Mouse (Mus musculus) forebrain, postnatal 0 days (tissue): Measurements from ENCODE around the gene Gstm4. TPM values are rescaled to one million over a fixed set of nuclear protein-coding genes. Genes with fewer than 3 reads are reported as not detected.

ENCODE experiments used
- ATAC-seq: fragments of 200-750 bp; cut with Nextera tagmentation; 2 replicates; pipeline ENCODE4 v1.8.0; 2017; ENCODE audit warnings: mild to moderate bottlenecking, moderate library complexity
- DNase-seq: peaks from one replicate; pipeline ENCODE4 v3.0.0-alpha.2; 2015
- H3K27ac ChIP-seq: fragments of 300-500 bp; sonication (generic); 2 replicates; pipeline ENCODE4 v1.5.1; 2014; ENCODE audit warnings: low read depth, mild to moderate bottlenecking, antibody characterized with exemption, low read length, moderate library complexity, mixed read lengths
- H3K27me3 ChIP-seq: fragments of 300-500 bp; sonication (generic); 2 replicates; pipeline ENCODE4 v1.6.1; 2014; ENCODE audit warnings: mild to moderate bottlenecking, low read length, mixed read lengths; ENCODE audit not compliant: insufficient read depth
- H3K36me3 ChIP-seq: fragments of 300-500 bp; sonication (generic); 2 replicates; pipeline ENCODE4 v1.6.1; 2014; ENCODE audit warnings: mild to moderate bottlenecking, moderate library complexity; ENCODE audit not compliant: insufficient read depth
- H3K4me1 ChIP-seq: fragments of 300-500 bp; sonication (generic); 2 replicates; pipeline ENCODE4 v1.6.1; 2014; ENCODE audit warnings: antibody characterized with exemption; ENCODE audit not compliant: insufficient read depth
- H3K4me2 ChIP-seq: fragments of 300-500 bp; sonication (generic); 2 replicates; pipeline ENCODE4 v1.6.1; 2014; ENCODE audit warnings: low read depth, mild to moderate bottlenecking, moderate library complexity
- H3K4me3 ChIP-seq: fragments of 300-500 bp; sonication (generic); 2 replicates; pipeline ENCODE4 v1.5.1; 2014; ENCODE audit warnings: low read depth, low read length, mixed read lengths
- H3K9ac ChIP-seq: fragments of 300-500 bp; sonication (generic); 2 replicates; pipeline ENCODE4 v1.6.1; 2014; ENCODE audit warnings: mild to moderate bottlenecking
- H3K9me3 ChIP-seq: fragments of 300-500 bp; sonication (generic); 2 replicates; pipeline ENCODE4 v1.6.1; 2016; ENCODE audit warnings: low read length
- CTCF ChIP-seq: sonication (generic); IDR thresholded peaks from 2 replicates; pipeline ENCODE4 v1.5.1; 2016; ENCODE audit warnings: antibody characterized with exemption, control low read depth, low read depth
- WGBS: fragments of 180-500 bp; shearing (Covaris S2); extraction: QIAGEN DNeasy Blood & Tissue Kit; methylation state at CpG from one replicate; pipeline ENCODE4 v1.1.7; 2014; 5-methylcytosine and 5-hydroxymethylcytosine counted together
- polyA plus RNA-seq: library from polyadenylated mRNA; unstranded; fragments of >200 nt; fragmentation: Nextera tagmentation; extraction: Ambion mirVana; gene quantifications from 2 replicates; pipeline ENCODE4 v1.2.1, GENCODE M21; 2015
- total RNA-seq: library from RNA; depleted of rRNA; stranded (reverse); fragments of >200 nt; gene quantifications from 2 replicates; pipeline ENCODE4 v1.2.3, GENCODE M21; 2014; rRNA removed

Gene Gstm4
- total RNA-seq (5.5 and 5.6 TPM in 2 replicates), polyA plus RNA-seq (20.7 and 22.9 TPM in 2 replicates)

- no peaks in the 10 kb centered on the region for H3K36me3 ChIP-seq
- H3K4me2 ChIP-seq = peak within 1 kb of the TSS; percentile 81
- DNase-seq (peak; percentile 82), ATAC-seq (peak; percentile 95)
- H3K4me3 ChIP-seq = peak within 1 kb of the TSS; percentile 54
- 6% methylated on average over 29 of the region's 29 CpGs for WGBS
- no peaks in the 10 kb centered on the region for H3K27me3 ChIP-seq
- peak; percentile 48 for TF ChIP-seq CTCF
- H3K9ac ChIP-seq = peak within 1 kb of the TSS; percentile 65
- no peaks in the 10 kb centered on the region for H3K4me1 ChIP-seq
- peak within 1 kb of the TSS; percentile 11 for H3K27ac ChIP-seq
- no peaks in the 10 kb centered on the region for H3K9me3 ChIP-seq
Measured at GRCm38 (mm10) chr3:108044394-108045140, at the start of gene Gstm4. Gene Gstm4, minus strand, starts transcription at chr3:108044894.

- TF ChIP-seq CTCF = no peak
- DNase-seq = no peak
- 66% methylated on average over 1 of the region's 1 CpGs for WGBS
Measured at GRCm38 (mm10) chr3:108094146-108094545, 49.5 kb upstream of the Gstm4 start.

GRCm38 (mm10) chr3:108093306-108093705, 48.6 kb upstream of the Gstm4 start:
- 40% methylated on average over 6 of the region's 6 CpGs for WGBS
- Histone ChIP-seq H3K9me3 (no peaks in the 10 kb centered on the region), H3K4me1 (no peaks in the 10 kb centered on the region), H3K4me3 (no peak overlapping the region), H3K27ac (no peak overlapping the region), H3K4me2 (no peak overlapping the region), H3K27me3 (no peaks in the 10 kb centered on the region), H3K36me3 (no peaks in the 10 kb centered on the region), H3K9ac (no peak overlapping the region)
- DNase-seq (no peak), ATAC-seq (peak; percentile 54; the same call in 1 of the 2 replicates)
- no peak for TF ChIP-seq CTCF

More at GRCm38 (mm10) chr3:108094146-108094545, 49.5 kb upstream of the Gstm4 start:
- Histone ChIP-seq H3K27me3 (no peaks in the 10 kb centered on the region), H3K27ac (no peak overlapping the region), H3K36me3 (no peaks in the 10 kb centered on the region), H3K9me3 (no peaks in the 10 kb centered on the region), H3K4me1 (no peaks in the 10 kb centered on the region), H3K4me3 (no peak overlapping the region), H3K4me2 (no peak overlapping the region), H3K9ac (no peak overlapping the region)
- ATAC-seq = no peak

GRCm38 (mm10) chr3:108092536-108093115, 47.9 kb upstream of the Gstm4 start, which contains the start of gene Gnat2:
Gene Gnat2, plus strand, starts transcription at chr3:108092789.
- no peaks in the 10 kb centered on the region for H3K4me1 ChIP-seq

GRCm38 (mm10) chr3:108092030-108092429, 47.3 kb upstream of the Gstm4 start:
- Histone ChIP-seq H3K4me2 (no peak overlapping the region), H3K9ac (no peak overlapping the region), H3K27ac (no peak overlapping the region), H3K27me3 (no peaks in the 10 kb centered on the region), H3K36me3 (no peaks in the 10 kb centered on the region), H3K4me1 (no peaks in the 10 kb centered on the region), H3K9me3 (no peaks in the 10 kb centered on the region), H3K4me3 (no peak overlapping the region)
- WGBS = 86% methylated on average over 6 of the region's 6 CpGs
- TF ChIP-seq CTCF = no peak
- ATAC-seq (no peak), DNase-seq (no peak)

More at GRCm38 (mm10) chr3:108092536-108093115, 47.9 kb upstream of the Gstm4 start, which contains the start of gene Gnat2:
- Histone ChIP-seq H3K4me3 (no peak within 1 kb of the TSS), H3K27me3 (no peaks in the 10 kb centered on the region), H3K9ac (no peak within 1 kb of the TSS), H3K4me2 (no peak within 1 kb of the TSS), H3K27ac (no peak within 1 kb of the TSS), H3K9me3 (no peaks in the 10 kb centered on the region), H3K36me3 (no peaks in the 10 kb centered on the region)
- DNase-seq (no peak), ATAC-seq (no peak)
- WGBS = 51% methylated on average over 15 of the region's 15 CpGs
- no peak for TF ChIP-seq CTCF

GRCm38 (mm10) chr3:108090561-108090960, 45.9 kb upstream of the Gstm4 start:
- no peaks in the 10 kb centered on the region for H3K36me3 ChIP-seq
- H3K9me3 ChIP-seq = no peaks in the 10 kb centered on the region
- H3K27me3 ChIP-seq = no peaks in the 10 kb centered on the region
- no peak for TF ChIP-seq CTCF
- no peak overlapping the region for H3K4me2 ChIP-seq
- 68% methylated on average over 2 of the region's 2 CpGs for WGBS
- DNase-seq = no peak
- no peak overlapping the region for H3K27ac ChIP-seq
- no peak overlapping the region for H3K9ac ChIP-seq
- no peak for ATAC-seq
- H3K4me1 ChIP-seq = peaks cover 8% of the 10 kb centered on the region; the same call in 1 of the 2 replicates
- H3K4me3 ChIP-seq = no peak overlapping the region

- H3K36me3 ChIP-seq = no peaks in the 10 kb centered on the region
- H3K27me3 ChIP-seq = no peaks in the 10 kb centered on the region
- H3K4me2 ChIP-seq = no peak overlapping the region
- no peak overlapping the region for H3K27ac ChIP-seq
- H3K9me3 ChIP-seq = no peaks in the 10 kb centered on the region
- no peak overlapping the region for H3K4me3 ChIP-seq
- H3K9ac ChIP-seq = no peak overlapping the region
- WGBS = 36% methylated on average over 2 of the region's 2 CpGs
- TF ChIP-seq CTCF = no peak
- DNase-seq (no peak), ATAC-seq (no peak)
- peaks cover 8% of the 10 kb centered on the region for H3K4me1 ChIP-seq
Measured at GRCm38 (mm10) chr3:108089916-108090315, 45.2 kb upstream of the Gstm4 start.
